Mouse (Mus musculus) bone marrow macrophage, adult 2 months (primary cell): ENCODE results near the gene Mst1r.

Source experiments
- CTCF ChIP-seq: IDR thresholded peaks from 2 replicates; pipeline ENCODE4 v1.5.1; 2012; ENCODE audit warnings: low read depth, mild to moderate bottlenecking, low read length, moderate library complexity
- POLR2A ChIP-seq: IDR thresholded peaks from 2 replicates; pipeline ENCODE4 v1.6.1; 2012; ENCODE audit warnings: mild to moderate bottlenecking, low read depth, low read length, borderline replicate concordance

DNA sequence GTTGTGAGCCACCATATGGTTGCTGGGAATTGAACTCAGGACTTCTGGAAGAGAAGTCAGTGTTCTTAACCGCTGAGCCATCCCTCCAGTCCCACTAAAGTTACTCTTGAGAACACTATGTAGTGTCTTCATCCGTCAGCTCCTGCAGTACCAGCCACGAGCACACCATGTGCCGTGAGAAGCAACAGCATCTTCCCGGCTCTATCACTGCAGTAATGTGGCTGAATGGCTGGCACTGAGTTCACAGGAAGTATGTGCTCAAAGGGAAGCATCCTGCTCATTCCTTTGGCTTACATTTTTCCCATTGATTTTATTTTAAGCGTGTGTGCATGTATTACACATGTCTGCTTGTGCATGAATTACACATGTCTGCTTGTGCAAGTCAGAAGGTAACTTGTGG lies 60.8 kb downstream of the Mst1r start:
- no peak for TF ChIP-seq CTCF
- TF ChIP-seq POLR2A: no peak
